Mouse (Mus musculus): Measurements from ENCODE around the gene Cd180. TPM values are rescaled to one million over a fixed set of nuclear protein-coding genes. Genes with fewer than 3 reads are reported as not detected.

Gene Cd180
- polyA plus RNA-seq, 1 experiment from 2014 or later: 1.6 TPM

- Histone ChIP-seq H3K27me3 (ENCODE audit: insufficient read depth, low read length) (no peaks in the 10 kb centered on the region), H3K4me3 (ENCODE audit: low read depth, low read length) (no peak overlapping the region), H3K4me2 (ENCODE audit: low read depth, low read length) (no peak overlapping the region), H3K36me3 (replicated peaks; ENCODE audit: insufficient read depth, low read length) (peaks cover 9% of the 10 kb centered on the region), H3K9me3 (ENCODE audit: low read length) (no peaks in the 10 kb centered on the region), H3K4me1 (ENCODE audit: insufficient read depth) (no peaks in the 10 kb centered on the region), H3K9ac (replicated peaks) (no peak overlapping the region), H3K27ac (ENCODE audit: low read depth) (no peak overlapping the region)
- no peak for DNase-seq
- TF ChIP-seq EP300 (IDR thresholded peaks at IDR 0.05; ENCODE audit: low read depth) (peak; percentile 77), CTCF (IDR thresholded peaks at IDR 0.05; ENCODE audit: low read depth) (no peak)
- peak; percentile 44; the same call in 1 of the 2 replicates for ATAC-seq
- WGBS (ENCODE audit: insufficient replicate concordance): 59% methylated on average over 9 of the region's 9 CpGs
Measured at GRCm38 (mm10) chr13:102773169-102773568, 79.8 kb downstream of the Cd180 start.

- no peaks in the 10 kb centered on the region for H3K4me1 ChIP-seq (ENCODE audit: insufficient read depth)
- 78% methylated on average over 7 of the region's 7 CpGs for WGBS (ENCODE audit: insufficient replicate concordance)
- H3K9ac ChIP-seq (replicated peaks): no peak overlapping the region
- DNase-seq (no peak), ATAC-seq (no peak)
- H3K4me3 ChIP-seq (ENCODE audit: low read depth, low read length): no peak overlapping the region
- H3K9me3 ChIP-seq (ENCODE audit: low read length): no peaks in the 10 kb centered on the region
- H3K4me2 ChIP-seq (ENCODE audit: low read depth, low read length): no peak overlapping the region
- H3K36me3 ChIP-seq (replicated peaks; ENCODE audit: insufficient read depth, low read length): peaks cover 11% of the 10 kb centered on the region
- H3K27ac ChIP-seq (ENCODE audit: low read depth): no peak overlapping the region
- no peaks in the 10 kb centered on the region for H3K27me3 ChIP-seq (ENCODE audit: insufficient read depth, low read length)
- TF ChIP-seq EP300 (IDR thresholded peaks at IDR 0.05; ENCODE audit: low read depth) (no peak), CTCF (IDR thresholded peaks at IDR 0.05; ENCODE audit: low read depth) (no peak)
Measured at GRCm38 (mm10) chr13:102774786-102775201, 81.4 kb downstream of the Cd180 start.

- H3K9ac ChIP-seq (replicated peaks): no peak overlapping the region
- TF ChIP-seq CTCF (IDR thresholded peaks at IDR 0.05; ENCODE audit: low read depth) (no peak), EP300 (IDR thresholded peaks at IDR 0.05; ENCODE audit: low read depth) (no peak)
- H3K27me3 ChIP-seq (ENCODE audit: insufficient read depth, low read length): no peaks in the 10 kb centered on the region
- ATAC-seq (no peak), DNase-seq (no peak)
- H3K9me3 ChIP-seq (ENCODE audit: low read length): no peaks in the 10 kb centered on the region
- H3K4me2 ChIP-seq (ENCODE audit: low read depth, low read length): no peak overlapping the region
- no peak overlapping the region for H3K4me3 ChIP-seq (ENCODE audit: low read depth, low read length)
- no peak overlapping the region for H3K27ac ChIP-seq (ENCODE audit: low read depth)
- 77% methylated on average over 6 of the region's 6 CpGs for WGBS (ENCODE audit: insufficient replicate concordance)
- H3K4me1 ChIP-seq (ENCODE audit: insufficient read depth): no peaks in the 10 kb centered on the region
- peaks cover 9% of the 10 kb centered on the region for H3K36me3 ChIP-seq (replicated peaks; ENCODE audit: insufficient read depth, low read length)
Measured at GRCm38 (mm10) chr13:102775506-102775905, 82.1 kb downstream of the Cd180 start.

GRCm38 (mm10) chr13:102778859-102779258 lies 85.5 kb downstream of the Cd180 start:
- Histone ChIP-seq H3K4me3 (ENCODE audit: low read depth, low read length) (no peak overlapping the region), H3K27ac (ENCODE audit: low read depth) (no peak overlapping the region), H3K27me3 (ENCODE audit: insufficient read depth, low read length) (no peaks in the 10 kb centered on the region), H3K4me1 (ENCODE audit: insufficient read depth) (no peaks in the 10 kb centered on the region), H3K36me3 (replicated peaks; ENCODE audit: insufficient read depth, low read length) (peaks cover 11% of the 10 kb centered on the region), H3K9me3 (ENCODE audit: low read length) (no peaks in the 10 kb centered on the region), H3K4me2 (ENCODE audit: low read depth, low read length) (no peak overlapping the region), H3K9ac (replicated peaks) (no peak overlapping the region)
- ATAC-seq: no peak
- TF ChIP-seq EP300 (IDR thresholded peaks at IDR 0.05; ENCODE audit: low read depth) (peak; percentile 66), CTCF (IDR thresholded peaks at IDR 0.05; ENCODE audit: low read depth) (no peak)
- DNase-seq: no peak
- WGBS (ENCODE audit: insufficient replicate concordance): 62% methylated on average over 3 of the region's 3 CpGs

- no peak overlapping the region for H3K9ac ChIP-seq (replicated peaks)
- ATAC-seq (no peak), DNase-seq (no peak)
- no peak for TF ChIP-seq CTCF (IDR thresholded peaks at IDR 0.05; ENCODE audit: low read depth)
- no peak for TF ChIP-seq EP300 (IDR thresholded peaks at IDR 0.05; ENCODE audit: low read depth)
- H3K4me3 ChIP-seq (ENCODE audit: low read depth, low read length): no peak overlapping the region
- no peaks in the 10 kb centered on the region for H3K4me1 ChIP-seq (ENCODE audit: insufficient read depth)
- H3K9me3 ChIP-seq (ENCODE audit: low read length): no peaks in the 10 kb centered on the region
- H3K4me2 ChIP-seq (ENCODE audit: low read depth, low read length): no peak overlapping the region
- no peaks in the 10 kb centered on the region for H3K27me3 ChIP-seq (ENCODE audit: insufficient read depth, low read length)
- WGBS (ENCODE audit: insufficient replicate concordance): 82% methylated on average over 3 of the region's 3 CpGs
- H3K36me3 ChIP-seq (replicated peaks; ENCODE audit: insufficient read depth, low read length): peaks cover 7% of the 10 kb centered on the region
- no peak overlapping the region for H3K27ac ChIP-seq (ENCODE audit: low read depth)
Measured at GRCm38 (mm10) chr13:102779275-102779674, 85.9 kb downstream of the Cd180 start.

- DNase-seq (no peak), ATAC-seq (no peak)
- H3K4me3 ChIP-seq (ENCODE audit: low read depth, low read length): no peak overlapping the region
- H3K36me3 ChIP-seq (replicated peaks; ENCODE audit: insufficient read depth, low read length): peaks cover 13% of the 10 kb centered on the region; the same call in 1 of the 2 replicates
- no peak for TF ChIP-seq EP300 (IDR thresholded peaks at IDR 0.05; ENCODE audit: low read depth)
- TF ChIP-seq CTCF (IDR thresholded peaks at IDR 0.05; ENCODE audit: low read depth): no peak
- no peak overlapping the region for H3K9ac ChIP-seq (replicated peaks)
- no peaks in the 10 kb centered on the region for H3K9me3 ChIP-seq (ENCODE audit: low read length)
- H3K27ac ChIP-seq (ENCODE audit: low read depth): no peak overlapping the region
- H3K4me1 ChIP-seq (ENCODE audit: insufficient read depth): no peaks in the 10 kb centered on the region
- no peaks in the 10 kb centered on the region for H3K27me3 ChIP-seq (ENCODE audit: insufficient read depth, low read length)
- H3K4me2 ChIP-seq (ENCODE audit: low read depth, low read length): no peak overlapping the region
- WGBS (ENCODE audit: insufficient replicate concordance): 82% methylated on average over 7 of the region's 7 CpGs
Measured at GRCm38 (mm10) chr13:102783531-102784310, 90.4 kb downstream of the Cd180 start.

Measured in liver, postnatal 0 days (tissue).